Mouse (Mus musculus): ENCODE measurements around the gene Herc6. TPM values are rescaled to one million over a fixed set of nuclear protein-coding genes. Genes with fewer than 3 reads are reported as not detected.

Herc6 gene
- total and polyA plus RNA-seq, 3 experiments, result 2.4 to 5.1 TPM; not detected in 1

DNA sequence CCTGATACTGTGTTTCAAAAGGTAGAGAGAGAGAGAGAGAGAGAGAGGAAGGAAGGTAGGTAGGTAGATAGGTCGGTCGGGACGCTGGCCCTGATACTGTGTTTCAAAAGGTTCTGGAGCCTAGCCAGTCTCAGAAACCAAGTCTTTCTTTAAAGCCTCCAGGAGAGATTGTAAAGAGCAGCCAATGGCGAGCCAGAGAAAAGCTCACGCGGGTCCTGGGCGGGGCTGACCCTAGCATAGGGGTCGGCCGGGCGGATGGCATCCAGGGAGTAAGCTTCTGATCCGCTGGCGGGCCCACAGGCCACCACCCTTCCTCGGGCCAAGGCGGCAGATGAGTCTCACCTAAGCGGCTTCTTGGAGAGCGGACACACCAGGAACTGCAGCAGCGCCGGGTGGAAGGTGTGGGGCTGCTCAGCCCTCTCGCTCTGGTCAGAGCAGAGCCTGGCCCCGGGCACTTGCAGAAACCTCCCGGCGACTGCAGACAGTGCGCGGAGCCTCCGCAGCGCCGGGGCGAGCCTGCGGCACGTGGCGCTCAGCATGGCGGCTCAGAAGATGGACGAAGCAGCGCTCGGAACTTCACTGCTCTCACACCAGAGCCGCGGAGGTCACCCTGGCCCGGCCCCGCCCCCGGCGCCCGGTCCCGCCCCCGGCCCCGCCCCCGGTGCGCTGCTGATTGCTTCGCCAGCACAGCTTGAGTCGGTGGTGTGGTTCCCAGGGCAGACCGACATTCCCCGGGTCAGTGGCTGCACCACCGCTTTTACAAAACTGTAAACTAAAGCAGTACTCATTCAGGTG lies 110.9 kb downstream of the Herc6 start, which contains the start of gene Pyurf:
TSS of gene Pyurf (minus strand) at position 612 of the 795 bp plus-strand sequence.
- Histone ChIP-seq H3K9me3 (replicated peaks; ENCODE audit: insufficient read depth, low read length) (no peaks in the 10 kb centered on the region), H3K27me3 (ENCODE audit: control insufficient read depth in 1 of 2, insufficient read depth in 2 of 2, low read length in 2 of 2) (no peaks in the 10 kb centered on the region), H3K4me1 (ENCODE audit: control insufficient read depth in 1 of 2, insufficient read depth in 2 of 2, low read length in 2 of 2) (peaks cover 3 to 5% of the 10 kb centered on the region in 2 experiments; a peak in 3 of 4 replicates), H3K79me2 (ENCODE audit: control insufficient read depth, insufficient read depth, low read length, poor library complexity) (no peaks in the 10 kb centered on the region; the same call in 1 of the 2 replicates), H3K36me3 (ENCODE audit: control insufficient read depth in 1 of 2, insufficient read depth in 2 of 2, low read length in 2 of 2) (peaks cover 0 to 4% of the 10 kb centered on the region in 2 experiments; a peak in 3 of 4 replicates), H3K27ac (ENCODE audit: control insufficient read depth, low read depth, low read length) (peak within 1 kb of the TSS; percentile 57), H3K4me3 (ENCODE audit: control insufficient read depth in 1 of 2, insufficient read depth in 1 of 2, low read depth in 2 of 2, low read length in 2 of 2) (peak within 1 kb of the TSS; percentile 84 to 85), H3K9ac (ENCODE audit: control insufficient read depth, low read depth, low read length, poor library complexity, severe bottlenecking) (peak within 1 kb of the TSS; percentile 80)
- peak; percentile 92 for DNase-seq (ENCODE audit: low read depth, low spot score)
- TF ChIP-seq JUND (IDR thresholded peaks at IDR 0.05; ENCODE audit: low read depth, low read length) (no peak), CHD2 (IDR thresholded peaks at IDR 0.05; ENCODE audit: low read length) (no peak), HCFC1 (IDR thresholded peaks at IDR 0.05; ENCODE audit: low read depth, low read length) (0 out of 2 replicates have a peak, but pooled peaks have one; percentile 16), TBP (IDR thresholded peaks at IDR 0.05; ENCODE audit: low read depth, low read length) (peak; percentile 2; the same call in 1 of the 2 replicates), BHLHE40 (IDR thresholded peaks at IDR 0.05; ENCODE audit: borderline replicate concordance, low read depth, low read length) (no peak), MAZ (IDR thresholded peaks at IDR 0.05; ENCODE audit: low read depth, low read length) (no peak), NRF1 (IDR thresholded peaks at IDR 0.05; ENCODE audit: insufficient read depth, low read depth, low read length, poor library complexity, severe bottlenecking) (peak; percentile 48; the same call in 1 of the 2 replicates), TAL1 (IDR thresholded peaks at IDR 0.05; ENCODE audit: low read length) (no peak), USF1 (IDR thresholded peaks at IDR 0.05; ENCODE audit: low read depth, low read length) (peak; percentile 89), POLR2AphosphoS2 (IDR thresholded peaks at IDR 0.05; ENCODE audit: low read length) (no peak), NELFE (IDR thresholded peaks at IDR 0.05; ENCODE audit: low read depth, low read length) (no peak), RCOR1 (IDR thresholded peaks at IDR 0.05; ENCODE audit: low read depth, low read length) (no peak), ZKSCAN1 (IDR thresholded peaks at IDR 0.05; ENCODE audit: low read depth, low read length) (no peak), ELF1 (IDR thresholded peaks at IDR 0.05; ENCODE audit: low read depth, low read length) (no peak), GATA1 (IDR thresholded peaks at IDR 0.05; ENCODE audit: low read depth, low read length) (no peak), POLR2AphosphoS5 (IDR thresholded peaks at IDR 0.05; ENCODE audit: borderline replicate concordance, low read depth, low read length) (no peak), USF2 (IDR thresholded peaks at IDR 0.05; ENCODE audit: borderline replicate concordance in 1 of 2, insufficient read depth in 1 of 2, low read depth in 1 of 2, low read length in 2 of 2) (peak in 1 of 2 experiments; percentile 58; a peak in 1 of 4 replicates), TCF12 (IDR thresholded peaks at IDR 0.05; ENCODE audit: low read depth, low read length) (no peak), ZNF384 (IDR thresholded peaks at IDR 0.05; ENCODE audit: low read depth, low read length) (no peak), MEF2A (IDR thresholded peaks at IDR 0.05; ENCODE audit: extremely low read depth, insufficient replicate concordance, low read depth, low read length, poor library complexity, severe bottlenecking) (no peak), RAD21 (IDR thresholded peaks at IDR 0.05; ENCODE audit: low read depth, low read length) (no peak), EP300 (IDR thresholded peaks at IDR 0.05; ENCODE audit: low read depth in 1 of 2, low read length in 2 of 2) (no peak), GABPA (IDR thresholded peaks at IDR 0.05; ENCODE audit: low read depth, low read length) (no peak), ZMIZ1 (IDR thresholded peaks at IDR 0.05; ENCODE audit: low read depth, low read length) (no peak; the same call in 1 of the 2 replicates), SMC3 (IDR thresholded peaks at IDR 0.05; ENCODE audit: low read depth, low read length) (no peak), ZC3H11A (IDR thresholded peaks at IDR 0.05; ENCODE audit: low read depth, low read length) (no peak), MYC (IDR thresholded peaks at IDR 0.05; ENCODE audit: low read depth, low read length) (no peak), SIN3A (IDR thresholded peaks at IDR 0.05; ENCODE audit: low read length) (peak; percentile 78), MYB (IDR thresholded peaks at IDR 0.05; ENCODE audit: low read depth, low read length) (no peak), MXI1 (IDR thresholded peaks at IDR 0.05; ENCODE audit: low read depth, low read length) (peak; percentile 39), KAT2A (conservative IDR thresholded peaks at IDR 0.05; ENCODE audit: low read depth, low read length) (no peak), MAX (IDR thresholded peaks at IDR 0.05; ENCODE audit: low read length) (peak; percentile 50; the same call in 1 of the 2 replicates), E2F4 (IDR thresholded peaks at IDR 0.05; ENCODE audit: borderline replicate concordance, low read depth, low read length) (no peak), ETS1 (IDR thresholded peaks at IDR 0.05; ENCODE audit: low read depth, low read length) (0 out of 2 replicates have a peak, but pooled peaks have one; percentile 7), MAFK (IDR thresholded peaks at IDR 0.05; ENCODE audit: borderline replicate concordance, low read depth, low read length) (no peak), CHD1 (IDR thresholded peaks at IDR 0.05; ENCODE audit: low read depth, low read length) (no peak)

Measured in MEL (cell line).